Mouse (Mus musculus): ENCODE results near the gene Knstrn.
A peak's percentile ranks its signal among the peaks of the same experiment; 100 is the strongest.

Knstrn gene

DNA sequence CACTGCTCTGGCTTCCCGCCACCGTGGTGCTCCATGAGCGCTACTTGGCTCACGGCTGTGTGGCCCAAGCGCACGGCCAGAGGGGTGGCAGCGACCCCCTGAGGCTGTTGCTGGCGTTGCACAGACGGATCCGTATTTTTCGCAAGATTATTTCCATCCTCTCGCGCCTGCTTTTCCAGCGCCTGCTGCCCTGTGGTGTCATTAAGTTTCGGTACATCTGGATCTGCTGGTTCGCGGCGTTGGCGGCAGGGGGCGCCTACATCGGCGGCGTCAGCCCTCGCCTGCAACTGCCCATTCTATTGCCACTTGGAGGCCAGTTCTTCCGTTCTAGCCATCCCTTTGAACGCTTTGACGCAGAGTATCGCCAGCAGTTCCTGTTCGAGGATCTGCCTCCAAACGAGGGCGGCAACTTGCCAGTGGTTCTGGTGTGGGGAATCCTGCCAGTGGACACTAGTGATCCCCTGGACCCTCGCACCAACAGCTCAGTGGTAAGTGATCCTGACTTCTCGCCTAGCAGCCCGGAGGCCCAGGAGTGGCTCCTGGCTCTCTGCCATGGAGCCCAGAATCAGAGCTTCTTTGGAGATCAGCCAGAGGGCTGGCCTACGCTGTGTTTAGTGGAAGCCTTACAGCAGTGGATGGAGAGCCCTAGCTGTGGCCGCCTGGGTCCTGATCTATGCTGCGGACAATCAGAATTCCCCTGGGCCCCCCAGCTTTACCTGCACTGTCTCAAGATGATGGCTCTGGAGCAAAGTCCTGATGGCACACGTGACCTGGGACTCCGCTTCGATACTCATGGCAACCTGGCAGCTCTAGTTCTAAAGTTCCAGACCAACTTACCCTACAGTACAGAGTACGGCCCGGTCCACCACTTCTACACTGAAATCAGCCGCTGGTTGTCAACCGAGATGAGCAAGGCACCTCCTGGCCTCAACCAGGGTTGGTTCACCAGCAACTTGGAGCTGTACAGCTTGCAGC lies 23.0 kb upstream of the Knstrn start:
- peak; percentile 68 for DNase-seq (ENCODE audit: extremely low spot score)

DNA sequence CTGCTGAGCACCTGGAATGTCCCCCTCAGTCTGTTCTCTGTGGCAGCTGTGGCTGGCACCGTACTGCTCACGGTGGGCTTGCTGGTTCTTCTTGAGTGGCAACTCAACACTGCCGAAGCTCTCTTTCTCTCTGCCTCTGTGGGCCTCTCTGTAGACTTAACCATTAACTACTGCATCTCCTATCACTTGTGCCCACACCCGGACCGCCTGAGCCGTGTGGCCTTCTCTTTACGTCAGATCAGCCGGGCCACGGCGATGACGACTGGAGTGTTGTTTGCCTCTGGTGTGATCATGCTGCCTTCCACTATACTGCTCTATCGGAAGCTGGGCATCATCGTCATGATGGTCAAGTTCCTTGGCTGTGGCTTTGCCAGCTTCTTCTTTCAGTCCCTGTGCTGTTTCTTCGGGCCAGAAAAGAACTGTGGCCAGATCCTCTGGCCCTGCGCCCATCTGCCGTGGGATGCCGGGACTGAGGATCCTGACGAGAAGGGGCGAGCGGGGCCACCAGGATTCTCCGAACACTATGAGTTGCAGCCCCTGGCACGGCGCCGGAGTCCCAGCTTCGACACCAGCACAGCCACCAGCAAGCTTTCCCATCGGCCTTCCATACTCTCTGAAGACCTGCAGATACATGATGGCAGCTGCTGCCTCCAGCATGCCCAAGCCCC lies 22.1 kb upstream of the Knstrn start:
- DNase-seq (ENCODE audit: extremely low spot score) = no peak

DNA sequence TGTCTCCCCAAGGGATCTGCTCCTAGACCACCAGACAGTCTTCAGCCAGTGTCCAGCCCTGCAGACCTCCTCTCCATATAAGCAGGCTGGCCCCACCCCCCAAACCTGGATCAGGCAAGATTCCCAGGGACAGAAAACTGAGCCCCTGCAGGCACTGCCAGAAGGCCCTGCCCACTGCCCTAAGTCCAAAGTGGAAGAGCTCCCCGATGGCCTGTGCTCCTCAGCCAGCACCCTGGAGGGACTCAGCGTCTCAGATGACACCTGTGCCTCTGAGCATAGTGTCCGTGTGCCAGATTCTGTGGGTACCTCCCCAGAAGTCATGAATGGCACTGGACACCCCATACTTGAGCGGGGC lies 21.6 kb upstream of the Knstrn start:
- no peak for DNase-seq (ENCODE audit: extremely low spot score)

DNA sequence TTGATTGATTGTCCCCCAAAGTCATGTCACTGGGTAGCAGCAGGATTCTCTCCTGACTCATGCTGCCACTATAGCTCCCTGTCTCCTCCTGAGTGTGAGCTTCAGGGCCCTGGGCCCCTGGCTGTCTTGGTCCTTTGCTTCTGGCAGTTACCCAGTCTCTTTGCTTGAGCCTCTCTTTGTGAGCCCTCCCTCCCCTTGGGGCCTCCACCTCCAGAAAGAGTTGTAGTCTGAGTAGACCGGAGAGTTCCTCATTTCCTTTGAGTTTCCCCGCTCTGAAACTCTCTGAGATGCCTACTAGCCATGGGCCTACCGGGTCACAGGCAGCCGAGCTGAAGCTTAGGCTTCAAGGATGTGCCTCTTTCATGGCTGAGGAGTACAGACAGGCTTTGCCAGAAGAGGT lies 20.2 kb upstream of the Knstrn start:
- no peak for DNase-seq (ENCODE audit: extremely low spot score)

DNA sequence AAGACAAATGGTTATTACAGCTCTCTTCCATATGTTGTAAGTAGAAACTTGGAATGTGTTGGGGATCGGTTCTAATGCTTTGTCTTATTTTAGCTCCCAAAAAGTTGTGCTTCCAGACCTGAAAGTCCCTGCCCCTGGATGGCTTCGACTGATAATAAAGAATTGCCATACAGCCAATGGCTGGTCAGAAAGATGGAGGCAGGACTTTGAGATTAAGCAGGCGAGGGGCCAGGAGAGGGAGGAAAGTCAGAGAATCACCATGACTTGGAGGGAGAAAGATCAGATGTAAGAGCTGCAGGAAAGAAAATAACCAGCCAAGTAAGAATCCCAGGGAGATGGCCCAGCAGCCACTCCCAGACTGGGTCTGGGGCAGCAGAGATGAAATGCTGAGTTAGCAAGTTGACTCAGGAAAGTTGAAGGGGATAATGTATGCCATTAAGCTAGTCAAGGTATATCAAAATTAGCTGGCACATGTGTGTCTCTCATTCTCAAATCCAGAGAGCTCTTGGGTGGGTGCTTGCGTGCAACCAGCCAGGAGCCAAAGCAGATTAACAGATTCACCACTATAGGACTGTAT lies 11.2 kb upstream of the Knstrn start:
- no peak for DNase-seq (ENCODE audit: extremely low spot score)

DNA sequence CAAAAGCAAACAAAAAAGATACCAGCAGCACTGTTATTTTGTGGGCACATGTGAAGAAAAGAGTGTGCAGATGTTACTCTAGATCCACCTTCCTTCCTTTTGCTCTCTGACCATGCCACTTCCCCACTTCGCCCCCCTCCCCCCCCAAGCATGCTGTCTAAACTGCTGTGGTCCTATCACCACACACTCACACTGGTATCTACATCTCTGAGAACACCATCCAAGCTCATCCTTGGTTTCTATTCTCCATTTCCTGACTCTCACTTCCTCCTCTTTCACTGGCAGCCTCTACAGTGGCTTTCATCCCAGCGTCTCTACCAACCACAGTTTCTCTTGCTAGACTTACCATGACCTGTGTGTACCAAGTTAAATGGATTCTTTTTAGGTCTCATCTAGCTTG lies 9.3 kb upstream of the Knstrn start:
- DNase-seq (ENCODE audit: extremely low spot score) = no peak

DNA sequence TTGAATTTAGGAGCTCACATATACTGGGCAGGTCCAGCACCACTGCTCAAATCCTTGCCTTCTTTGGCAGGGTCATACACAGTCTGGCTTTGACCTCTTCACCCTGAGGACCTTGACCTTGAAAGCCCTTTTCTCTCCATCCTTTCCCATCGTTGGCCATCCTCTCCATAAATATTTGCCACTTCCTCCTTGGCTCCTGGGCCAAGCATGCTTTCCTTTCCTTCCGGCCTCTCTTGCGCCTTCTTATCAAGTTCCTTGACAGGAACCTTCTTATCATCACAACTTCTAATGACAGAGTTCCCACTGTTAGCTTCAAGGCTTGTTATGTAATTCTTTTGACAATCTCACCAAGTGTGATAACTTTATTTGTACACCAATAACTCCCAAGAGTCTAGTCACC lies 8.7 kb upstream of the Knstrn start:
- DNase-seq (ENCODE audit: extremely low spot score) = no peak

DNA sequence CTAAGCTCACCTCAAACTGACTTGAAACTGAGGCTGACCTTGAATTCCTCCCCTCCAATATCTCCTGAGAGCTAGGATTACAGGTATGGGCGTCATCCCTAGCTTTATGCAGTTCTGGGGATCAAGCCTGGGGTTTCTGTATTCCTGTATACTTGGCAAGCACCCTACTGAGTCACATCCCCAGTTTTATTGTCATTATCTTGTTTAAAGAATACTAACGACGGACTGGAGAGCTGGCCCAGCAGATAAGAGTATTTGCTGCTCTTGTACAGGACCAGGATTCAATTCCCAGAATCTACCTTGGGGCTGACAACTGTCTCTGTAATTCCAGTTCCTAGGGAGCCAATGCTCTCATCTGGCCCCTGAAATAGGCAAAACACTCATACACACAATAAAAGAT lies 8.0 kb upstream of the Knstrn start:
- no peak for DNase-seq (ENCODE audit: extremely low spot score)

DNA sequence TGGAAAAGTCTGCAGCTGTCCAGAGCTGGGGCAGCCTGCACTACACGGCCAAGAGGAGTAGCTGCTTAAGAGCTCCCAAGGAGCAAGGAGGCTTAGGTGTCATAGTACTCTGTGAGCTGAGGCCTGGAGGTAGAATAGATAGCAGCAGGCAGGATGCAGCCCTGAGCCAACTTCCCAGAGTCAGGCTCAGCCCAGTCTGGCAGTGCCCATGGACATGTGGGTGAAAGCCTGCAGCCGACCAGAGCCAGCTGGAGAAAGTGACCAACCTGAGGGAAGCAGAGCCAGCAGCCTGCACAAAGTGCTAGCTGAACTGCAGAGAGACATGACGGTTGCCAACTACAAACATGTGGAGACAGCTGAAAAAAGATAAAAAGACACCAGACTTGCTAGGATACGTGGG lies 6.9 kb upstream of the Knstrn start:
- DNase-seq (ENCODE audit: extremely low spot score) = no peak

DNA sequence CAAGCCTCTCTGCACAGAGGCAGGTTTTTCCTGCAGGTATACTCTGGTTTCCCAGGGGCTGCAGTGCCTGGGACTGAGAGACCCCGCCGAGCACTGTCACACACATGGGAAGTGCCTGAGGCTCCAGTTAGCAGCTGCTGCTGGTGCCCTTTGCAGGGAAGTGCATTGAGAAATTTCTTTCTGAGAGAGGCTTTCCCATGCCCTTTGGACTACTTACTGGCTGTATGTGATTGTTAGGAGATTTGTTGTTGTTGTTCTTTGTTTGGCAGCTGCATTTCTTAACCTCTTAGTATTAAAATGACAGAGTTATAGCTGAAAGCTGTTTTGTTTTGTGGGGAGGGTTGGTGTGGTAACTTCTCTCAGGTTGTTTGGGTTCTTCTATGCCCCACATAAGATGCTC lies 2.9 kb upstream of the Knstrn start:
- DNase-seq (ENCODE audit: extremely low spot score) = no peak

DNA sequence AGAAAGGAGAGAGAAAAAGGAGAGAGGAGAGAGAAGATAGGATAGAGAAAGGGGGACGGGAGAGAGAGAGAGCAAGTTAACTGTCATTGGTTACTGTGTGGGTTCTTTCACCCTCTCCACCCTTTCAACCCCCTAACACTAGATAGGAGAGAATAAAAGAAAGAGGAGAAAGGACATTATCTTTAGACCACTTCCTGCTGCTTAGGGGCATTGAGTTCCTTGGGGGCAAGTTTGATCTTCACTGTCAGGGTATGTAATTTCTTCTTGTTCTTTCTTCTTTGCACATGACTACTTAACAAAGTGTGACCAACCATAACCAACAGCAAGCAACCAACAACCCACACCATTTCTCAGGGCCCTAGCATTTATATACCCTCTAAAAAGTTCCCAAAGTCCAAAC lies 1.1 kb upstream of the Knstrn start:
- no peak for DNase-seq (ENCODE audit: extremely low spot score)

DNA sequence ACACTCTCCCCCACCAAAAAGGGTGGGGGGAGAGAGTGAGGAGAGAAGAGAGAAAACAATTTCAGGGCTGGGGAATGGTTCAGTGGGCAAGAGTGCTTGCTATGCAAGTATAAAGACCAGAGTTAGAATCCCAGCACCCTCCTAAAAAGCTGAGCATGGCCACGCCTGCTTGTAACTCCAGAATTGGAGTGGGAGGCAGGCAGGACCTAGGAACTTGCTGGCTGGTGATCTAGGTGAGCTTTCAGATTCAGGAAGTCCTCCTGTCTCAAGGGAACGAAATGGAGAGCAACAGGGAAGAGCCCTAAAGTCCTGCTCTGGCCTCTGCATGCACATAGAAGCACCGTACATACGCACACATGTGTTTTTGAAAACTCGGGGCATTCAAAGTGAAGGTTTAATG lies 9.0 kb downstream of the Knstrn start:
- DNase-seq (ENCODE audit: extremely low spot score) = no peak

DNA sequence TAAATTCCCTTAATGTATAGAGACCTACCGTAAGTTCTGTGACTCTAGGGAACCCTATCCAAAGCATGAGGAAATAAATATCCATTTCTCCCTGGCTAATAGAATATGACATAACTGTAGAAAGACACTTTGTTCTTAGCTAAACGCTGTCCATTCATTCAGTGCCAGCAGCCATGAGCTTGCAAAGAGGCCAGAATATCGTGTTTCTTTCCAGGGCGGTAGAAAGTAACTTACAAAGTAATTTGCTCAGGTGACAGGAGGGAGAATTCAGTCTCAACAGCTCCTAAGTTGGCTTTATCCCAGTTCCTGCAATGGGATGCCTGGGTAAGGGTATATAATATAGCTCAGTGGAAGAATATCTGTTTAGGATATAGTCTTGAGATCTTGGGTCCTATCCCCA lies 10.6 kb downstream of the Knstrn start:
- DNase-seq (ENCODE audit: extremely low spot score) = no peak

DNA sequence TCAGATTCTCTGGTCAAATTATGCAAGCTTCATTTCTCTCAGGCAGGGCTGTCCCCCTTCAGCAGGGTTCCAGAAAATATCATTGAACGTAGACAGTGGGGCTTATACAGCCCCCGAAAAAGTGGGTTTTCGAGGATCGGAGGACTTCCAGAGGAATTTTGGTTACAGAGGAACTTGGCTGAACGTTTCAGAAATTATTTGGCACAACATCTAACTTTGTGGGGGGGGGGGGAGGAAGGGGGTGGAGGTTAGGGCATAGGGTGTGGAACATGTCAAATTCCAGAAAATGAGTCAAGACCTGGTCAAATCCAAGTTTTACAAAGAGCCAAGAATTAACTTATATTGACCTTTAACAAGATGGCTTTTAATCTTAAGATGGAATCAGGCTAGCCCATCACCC lies 15.3 kb downstream of the Knstrn start:
- no peak for DNase-seq (ENCODE audit: extremely low spot score)

DNA sequence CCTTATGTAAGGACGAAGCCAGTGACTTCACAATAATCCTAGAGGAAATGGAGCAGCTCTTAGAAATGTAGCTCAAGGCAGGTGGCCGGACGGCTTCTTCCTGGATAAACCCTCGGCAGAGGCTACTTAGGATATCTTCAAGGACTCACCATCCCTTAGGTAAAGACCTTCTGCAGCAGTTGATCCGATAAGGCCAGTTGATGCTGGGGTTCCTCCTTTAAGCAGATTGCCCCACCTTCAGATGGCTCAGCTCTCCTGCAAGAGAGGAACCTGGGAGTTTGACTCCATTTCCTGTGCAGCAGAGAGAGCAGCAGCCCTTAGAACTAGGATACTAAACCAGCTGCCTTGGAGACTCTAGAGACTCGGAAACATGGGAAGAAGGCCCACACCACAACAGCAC lies 20.3 kb downstream of the Knstrn start:
- DNase-seq (ENCODE audit: extremely low spot score) = no peak

DNA sequence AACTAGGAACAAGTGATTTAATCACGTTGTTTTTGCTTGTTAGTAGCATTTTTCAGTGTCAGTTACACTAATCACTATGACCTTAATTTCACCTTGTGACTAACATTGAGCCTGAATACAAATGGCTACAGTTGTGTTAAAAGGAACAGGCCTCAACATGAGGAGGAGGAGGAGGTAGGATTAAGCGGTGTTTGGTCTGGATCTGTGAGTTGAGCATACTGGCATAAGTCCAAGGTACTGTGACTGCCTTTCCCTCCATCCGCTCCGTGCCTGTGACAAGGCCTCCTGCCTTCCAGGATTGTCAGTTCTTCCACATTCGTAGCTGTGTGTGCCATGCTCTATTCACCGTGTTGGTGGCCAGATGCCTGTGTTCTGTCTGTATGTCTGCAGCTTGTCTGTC lies 21.3 kb downstream of the Knstrn start:
- DNase-seq (ENCODE audit: extremely low spot score) = no peak

DNA sequence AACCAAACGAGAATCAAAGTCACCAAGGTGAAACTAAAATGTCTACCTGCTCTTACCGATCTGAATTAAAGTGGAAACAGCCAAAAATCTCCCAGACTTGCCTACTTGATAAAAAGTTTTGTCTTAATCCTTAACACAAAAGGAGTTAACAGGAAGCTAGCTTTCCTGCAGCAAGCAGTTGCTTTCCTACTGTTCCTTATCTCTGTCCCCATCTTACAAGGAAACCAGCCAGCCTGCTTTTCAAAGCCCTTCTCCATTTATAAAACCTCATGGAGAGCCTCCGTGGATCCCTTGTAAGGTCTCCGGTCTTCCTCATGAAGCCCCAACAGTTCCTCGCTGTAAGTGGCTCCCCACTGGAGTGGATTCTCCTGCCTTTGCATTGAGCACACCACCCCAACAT lies 24.5 kb downstream of the Knstrn start:
- no peak for DNase-seq (ENCODE audit: extremely low spot score)

DNA sequence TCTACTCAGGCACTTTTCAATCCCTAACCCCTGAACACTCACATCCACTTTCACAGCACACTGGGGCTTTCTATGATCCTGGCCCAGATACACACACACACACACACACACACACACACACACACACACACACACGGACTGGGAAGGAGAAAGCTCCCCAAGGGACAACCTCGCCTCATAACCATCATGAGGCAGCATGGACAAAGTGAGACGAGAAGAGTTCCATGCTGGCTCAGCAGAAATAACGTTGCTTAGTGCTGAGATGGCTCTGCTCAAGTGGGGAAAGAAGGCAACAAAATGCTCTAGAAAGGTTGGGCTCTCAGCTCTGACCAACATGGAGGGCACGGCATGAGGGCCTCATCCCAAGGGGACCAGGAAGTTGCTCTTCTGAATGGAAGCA lies 27.4 kb downstream of the Knstrn start:
- DNase-seq (ENCODE audit: extremely low spot score) = no peak

DNA sequence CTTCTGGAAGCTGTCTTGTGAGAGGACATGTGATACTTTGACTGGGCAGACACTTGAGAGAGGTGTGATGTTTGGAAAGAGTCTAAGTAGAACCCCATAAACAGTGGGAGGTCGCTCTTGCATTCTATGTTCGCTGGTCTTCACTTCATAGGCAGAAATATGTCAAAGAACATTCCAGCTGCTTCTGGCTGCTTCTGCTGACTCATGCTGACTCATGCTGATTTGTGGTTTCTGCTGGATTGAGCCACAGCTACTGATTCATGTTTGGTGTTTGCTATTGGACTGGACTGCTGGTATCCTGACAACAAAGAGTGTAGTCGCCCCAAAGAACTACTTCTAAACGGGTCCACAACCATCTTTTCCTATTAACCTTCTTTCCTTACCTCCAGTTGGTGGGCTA lies 28.0 kb downstream of the Knstrn start:
- DNase-seq (ENCODE audit: extremely low spot score) = no peak

DNA sequence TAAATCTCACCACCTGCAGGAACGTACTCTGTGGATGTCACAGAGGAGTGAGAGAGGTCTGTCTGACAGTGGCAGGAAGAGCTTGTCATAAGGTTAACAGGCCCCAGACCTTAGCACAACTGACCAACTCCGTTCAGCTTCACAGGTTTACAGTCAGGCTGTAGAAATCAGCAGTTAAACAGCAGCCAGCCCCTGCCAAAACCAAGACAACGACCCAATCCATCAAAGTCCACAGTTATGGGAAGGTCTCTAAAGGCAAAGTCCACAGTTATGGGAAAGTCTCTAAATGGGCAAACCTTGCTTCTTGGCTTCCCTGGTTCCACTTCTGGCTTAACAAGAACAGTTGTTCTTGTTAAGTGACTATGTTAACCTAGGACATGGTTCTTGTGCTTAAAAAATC lies 30.6 kb downstream of the Knstrn start:
- DNase-seq (ENCODE audit: extremely low spot score) = no peak

DNA sequence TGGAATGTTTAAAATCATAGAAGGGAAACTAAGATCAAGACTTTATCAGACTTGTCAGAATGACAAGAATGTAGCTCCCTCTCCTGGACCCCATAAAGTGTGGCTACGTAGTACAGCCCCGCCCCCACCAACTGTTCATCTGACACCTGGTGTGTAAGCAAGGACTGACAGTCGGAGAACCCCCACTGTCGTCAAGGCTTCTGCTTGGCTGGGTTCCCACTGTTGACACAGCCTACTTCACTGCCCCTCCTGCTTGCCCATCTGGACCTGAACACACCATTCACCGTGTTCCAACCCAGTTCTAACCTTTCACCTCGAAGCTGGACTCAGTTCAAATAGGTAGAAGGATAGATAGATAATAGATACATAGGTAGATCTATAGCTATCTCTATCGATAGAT lies 32.4 kb downstream of the Knstrn start:
- DNase-seq (ENCODE audit: extremely low spot score) = no peak

DNA sequence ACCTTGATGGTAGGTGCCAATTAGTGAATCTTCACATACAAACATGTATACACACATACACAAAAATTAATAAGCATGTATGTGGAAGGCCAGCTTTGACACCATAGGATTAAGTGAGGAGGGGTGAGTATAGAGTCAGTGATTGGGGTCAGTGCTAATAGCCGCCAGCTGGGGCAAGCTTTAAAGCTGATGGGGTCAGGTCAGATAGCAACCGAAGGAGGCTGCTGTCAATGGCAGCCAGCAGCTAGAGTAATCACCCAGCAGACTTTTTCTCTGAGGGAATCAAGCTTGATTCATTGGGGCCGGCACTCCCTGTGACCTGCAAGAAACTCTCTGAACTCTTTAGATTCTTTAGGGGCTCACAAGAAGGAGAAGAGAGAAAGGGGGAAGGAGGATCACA lies 38.0 kb downstream of the Knstrn start:
- DNase-seq (ENCODE audit: extremely low spot score) = peak; percentile 38

Data from embryo, embryonic 9.5 days (tissue).